Mouse (Mus musculus): ENCODE data around the gene Ifitm5. TPM values are rescaled to one million over a fixed set of nuclear protein-coding genes. Genes with fewer than 3 reads are reported as not detected.

Ifitm5 gene
- total RNA-seq, 2 experiments from 2014 or later: 0.54 to 6.9 TPM

DNA sequence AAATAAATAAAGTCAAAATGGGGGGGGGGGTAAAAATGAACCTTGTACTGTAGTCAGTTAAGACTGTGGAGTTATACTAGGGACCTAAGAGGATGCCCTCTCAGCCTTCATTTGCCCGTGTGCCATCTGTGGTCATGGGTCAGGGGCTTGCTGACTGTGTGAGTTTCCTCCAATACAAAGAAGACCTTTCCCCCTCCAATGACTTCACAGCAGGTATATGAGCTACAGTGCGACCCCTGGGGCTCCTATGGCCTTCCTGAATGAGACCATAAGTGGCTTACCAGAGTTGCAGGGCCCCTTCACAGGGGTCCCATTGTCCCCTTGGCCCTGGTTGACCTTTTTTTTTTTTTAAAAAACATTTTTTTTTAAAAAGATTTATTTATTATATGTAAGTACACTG is 11.3 kb upstream of the Ifitm5 start:
- no peak for DNase-seq

DNA sequence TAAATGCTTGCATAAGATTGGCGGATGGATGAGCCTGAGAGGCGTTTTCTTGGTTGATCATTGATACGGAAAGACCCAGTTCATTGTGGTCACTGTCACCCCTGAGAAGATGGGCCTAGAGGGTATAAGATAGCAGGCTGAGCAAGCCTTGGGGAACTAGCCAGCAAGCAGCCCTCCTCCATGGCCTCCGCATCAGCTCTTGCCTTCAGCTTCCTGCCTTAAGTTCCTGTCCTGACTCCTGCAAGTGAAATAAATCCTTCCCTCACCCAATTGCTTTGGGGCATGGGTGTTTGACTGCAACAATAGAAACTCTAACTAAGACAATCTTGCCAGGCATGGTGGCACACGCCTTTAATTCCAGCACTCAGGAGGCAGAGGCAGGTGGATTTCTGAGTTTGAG is 9.9 kb upstream of the Ifitm5 start:
- DNase-seq: no peak

DNA sequence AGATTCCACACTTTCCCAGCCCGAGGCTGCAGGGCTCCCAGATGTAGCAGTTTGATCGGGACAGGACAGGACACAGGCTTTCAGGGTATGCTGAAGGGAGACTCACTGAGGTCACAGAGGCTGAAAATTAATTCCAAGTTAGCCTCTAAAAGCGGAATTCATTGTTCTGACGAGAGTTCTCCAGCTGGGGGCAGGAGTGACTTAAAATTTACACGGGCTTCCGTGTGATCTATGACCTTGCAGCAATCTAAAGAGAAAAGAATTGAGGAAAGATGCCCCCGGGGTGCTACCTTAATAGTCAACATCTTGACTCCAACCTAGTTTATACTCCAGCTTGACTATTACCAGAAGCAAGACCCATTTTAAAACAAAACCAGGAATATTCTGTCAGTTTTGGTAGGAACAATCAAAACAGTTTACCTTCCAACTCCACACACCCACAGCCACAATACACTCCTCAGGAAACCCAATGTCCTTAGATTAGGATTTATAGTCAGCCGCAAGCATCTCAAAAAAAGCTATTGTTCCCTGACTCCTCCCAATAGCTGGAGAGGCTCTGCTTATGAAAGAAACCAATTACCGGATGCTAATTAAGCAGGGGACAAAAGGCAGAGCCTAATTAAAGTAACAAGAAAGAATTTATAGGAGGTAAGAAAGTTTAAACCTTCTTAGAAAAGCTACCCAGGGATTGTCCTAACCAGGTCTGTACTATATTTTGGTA is 9.2 kb upstream of the Ifitm5 start:
- peak; percentile 41 for DNase-seq

- DNase-seq: no peak
Observed at GRCm38 (mm10) chr7:140956556-140956869, 6.4 kb upstream of the Ifitm5 start.

- DNase-seq: peak; percentile 70
Observed at GRCm38 (mm10) chr7:140955758-140956555, 5.9 kb upstream of the Ifitm5 start, which contains the start of the genes Gm45717 and Ifitm2. Gene Gm45717, minus strand, starts transcription at chr7:140955937. Gene Ifitm2, minus strand, starts transcription at chr7:140955987.

- DNase-seq: no peak
Observed at GRCm38 (mm10) chr7:140955342-140955741, 5.3 kb upstream of the Ifitm5 start.

- no peak for DNase-seq
Observed at GRCm38 (mm10) chr7:140954733-140955071, 4.6 kb upstream of the Ifitm5 start.

- DNase-seq: no peak
Observed at GRCm38 (mm10) chr7:140953800-140954732, 4.0 kb upstream of the Ifitm5 start.

DNA sequence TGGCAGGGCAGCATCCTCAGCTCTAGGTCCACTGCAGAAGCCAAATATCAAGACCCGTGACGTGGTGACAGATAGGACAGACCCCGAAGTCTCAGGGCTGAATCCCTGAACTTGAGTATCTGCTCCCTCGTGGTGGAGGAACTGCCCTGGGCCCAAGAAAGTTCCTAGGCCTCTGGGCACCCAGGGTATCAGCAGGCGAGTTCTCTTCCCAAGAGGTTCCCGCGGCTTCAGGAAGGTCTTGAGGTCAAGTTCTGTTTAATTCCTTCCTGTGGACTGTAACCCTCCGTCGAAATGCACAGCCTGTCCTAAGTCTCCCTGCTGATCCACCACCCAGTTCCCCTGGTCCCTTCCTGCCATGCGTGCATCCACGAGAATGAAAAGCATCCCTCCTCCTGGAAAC is 3.0 kb upstream of the Ifitm5 start:
- DNase-seq: no peak

- no peak for DNase-seq
Observed at GRCm38 (mm10) chr7:140952441-140952840, 2.4 kb upstream of the Ifitm5 start.

DNA sequence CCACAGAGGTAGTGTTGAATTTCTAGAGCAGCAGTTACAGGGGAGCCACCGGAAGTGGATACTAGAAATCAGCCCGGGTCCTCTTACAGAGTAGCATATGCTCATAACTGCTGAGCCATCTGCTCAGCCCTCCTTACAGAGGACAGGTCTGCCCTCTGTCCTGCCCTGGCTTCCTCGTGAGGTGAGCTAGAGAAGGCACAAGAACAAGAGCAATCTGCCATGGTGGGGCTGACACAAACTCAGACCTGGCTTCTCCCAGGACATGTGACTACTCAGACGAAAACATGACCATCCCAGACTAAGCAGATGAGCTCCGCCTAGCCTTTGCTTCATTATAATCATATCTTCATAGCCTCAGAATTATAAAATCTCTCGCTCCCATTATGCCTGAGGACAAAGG is 1.7 kb upstream of the Ifitm5 start:
- DNase-seq: no peak

DNA sequence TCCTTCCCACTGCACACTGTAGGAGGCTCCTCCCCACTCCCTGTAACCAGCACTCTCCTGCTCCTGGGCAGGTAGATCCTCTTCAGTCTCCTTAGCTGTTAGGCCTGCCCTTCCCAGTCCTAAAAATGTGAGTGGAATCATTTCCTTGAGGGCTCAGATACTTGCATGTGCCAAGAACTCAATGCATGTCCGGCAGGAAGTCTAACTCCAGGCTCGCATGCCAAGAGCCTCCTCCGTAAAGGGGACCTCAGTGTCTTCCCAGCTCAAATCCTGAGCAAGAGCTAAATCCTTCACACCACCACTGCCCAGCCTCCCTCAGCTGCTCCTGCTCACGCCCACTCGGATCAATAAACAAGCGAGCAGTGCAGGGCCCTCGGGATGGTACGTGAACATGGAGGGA is 960 bp upstream of the Ifitm5 start:
- DNase-seq: no peak

DNA sequence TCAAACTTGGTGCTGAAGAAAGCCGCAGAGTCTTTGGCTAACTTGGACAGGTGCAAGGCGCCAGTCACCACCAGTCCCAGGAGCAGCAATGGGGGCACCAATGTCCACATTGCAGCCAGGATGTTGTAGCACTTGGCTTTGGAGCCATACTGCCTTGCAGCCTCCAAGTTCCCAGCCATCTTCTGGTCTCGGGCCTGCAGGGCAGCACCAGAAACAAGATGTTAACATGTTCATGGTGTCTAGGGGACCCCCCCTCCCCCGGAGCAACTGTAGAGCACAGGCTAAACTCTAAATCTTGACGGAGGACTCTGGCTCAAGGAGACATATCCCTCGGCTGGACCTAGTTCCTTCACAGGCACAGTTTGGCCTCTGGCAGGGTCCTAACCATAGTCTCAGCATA is 836 bp downstream of the Ifitm5 start:
- no peak for DNase-seq

GRCm38 (mm10) chr7:140948161-140948560 is 1.9 kb downstream of the Ifitm5 start:
- DNase-seq: no peak

- DNase-seq: no peak
Observed at GRCm38 (mm10) chr7:140946980-140947379, 3.1 kb downstream of the Ifitm5 start.

DNA sequence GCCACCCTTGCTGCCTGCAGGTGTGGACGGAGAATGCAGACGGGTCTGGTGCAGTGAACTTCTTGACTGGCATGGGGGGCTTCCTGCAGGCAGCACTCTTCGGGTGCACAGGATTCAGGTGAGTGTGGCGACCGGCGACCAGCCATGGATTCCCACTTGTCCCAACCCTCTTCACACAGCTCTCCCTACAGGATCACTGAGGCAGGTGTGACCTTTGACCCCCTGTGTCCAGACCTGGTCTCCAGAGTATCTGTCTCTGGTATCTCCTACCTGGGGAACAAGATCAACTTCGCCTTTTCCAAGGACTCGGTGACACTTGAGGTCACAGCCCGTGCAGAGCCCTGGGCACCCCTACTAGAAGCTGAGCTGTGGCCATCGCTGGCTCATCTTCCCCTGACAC is 3.8 kb downstream of the Ifitm5 start:
- DNase-seq: no peak

- DNase-seq: no peak
Observed at GRCm38 (mm10) chr7:140945247-140945646, 4.8 kb downstream of the Ifitm5 start.

DNA sequence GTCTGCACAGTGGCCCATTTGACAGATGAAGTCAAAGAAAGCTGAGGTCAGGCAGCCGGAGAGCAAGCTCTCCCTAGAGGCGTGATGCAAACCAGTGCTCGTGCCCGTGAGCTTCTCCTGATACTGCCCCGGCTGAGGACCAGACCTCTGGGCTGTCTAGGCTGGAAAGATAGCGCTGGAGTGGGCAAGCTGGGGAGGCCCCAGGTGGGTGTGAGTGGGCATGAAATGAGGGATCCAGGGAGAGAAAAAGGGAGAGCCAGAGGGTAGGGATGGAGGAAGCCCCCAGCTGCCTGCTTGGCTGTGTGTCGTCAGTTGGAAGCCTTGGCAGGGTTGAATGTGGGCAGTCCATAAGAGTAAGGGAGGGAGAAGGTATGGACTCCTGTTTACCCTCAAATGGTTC is 5.9 kb downstream of the Ifitm5 start:
- DNase-seq: no peak

DNA sequence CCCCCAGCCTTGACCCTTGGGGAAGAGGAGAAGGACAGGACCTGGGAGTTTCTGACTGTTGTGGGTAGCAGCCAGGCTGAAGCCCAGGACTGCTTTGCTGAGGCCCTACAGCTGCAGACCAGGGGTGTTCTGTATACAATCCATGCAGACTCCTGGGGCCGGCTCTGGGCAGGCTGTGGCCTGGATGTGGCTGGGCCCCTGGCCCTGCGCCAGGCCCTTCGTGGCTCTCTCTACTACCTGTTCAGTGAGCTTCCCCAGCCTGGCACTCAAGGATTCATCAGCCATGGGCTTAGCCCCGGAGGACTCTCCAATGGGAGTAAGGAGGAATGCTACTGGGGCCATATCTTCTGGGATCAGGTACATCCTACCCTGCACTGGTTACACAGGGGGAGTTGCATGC is 6.7 kb downstream of the Ifitm5 start:
- DNase-seq: no peak

DNA sequence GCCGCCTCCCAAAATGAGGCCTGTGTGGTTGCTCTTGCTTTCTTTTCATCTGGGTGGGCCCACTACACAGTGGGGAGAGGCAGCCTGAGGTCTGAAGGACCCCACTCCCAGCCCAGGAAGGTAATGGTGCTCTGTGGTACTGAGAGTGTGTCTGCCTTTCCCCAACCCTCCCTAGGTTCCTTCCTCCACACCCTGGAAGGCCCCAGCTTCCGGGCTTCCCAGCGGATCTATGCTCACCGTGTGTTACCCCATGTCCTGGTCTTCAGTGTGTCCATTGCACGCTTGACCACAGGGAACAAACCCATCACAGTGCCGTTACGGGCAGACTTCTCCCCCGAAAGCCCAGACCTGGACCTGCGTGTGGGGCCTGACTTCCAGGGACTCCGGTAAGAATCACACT is 7.3 kb downstream of the Ifitm5 start:
- DNase-seq: no peak

DNA sequence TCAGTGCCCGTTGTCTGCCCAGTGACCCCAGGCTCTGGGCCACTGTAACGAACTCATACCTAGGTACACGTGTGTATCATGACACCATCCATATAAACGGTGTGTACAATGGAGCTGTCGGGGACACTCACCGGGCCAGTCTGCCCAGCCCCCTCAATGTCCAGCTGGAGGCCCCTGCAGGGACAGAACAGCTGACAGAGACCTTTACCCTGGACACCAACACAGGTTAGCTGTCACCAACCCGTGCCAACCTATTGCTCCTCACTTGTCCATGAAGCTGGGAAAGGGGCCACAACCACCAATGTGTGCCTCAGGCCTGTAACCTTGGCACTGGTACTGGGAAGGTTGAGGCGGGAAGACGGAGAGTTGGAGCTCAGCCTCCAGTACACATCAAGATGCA is 7.8 kb downstream of the Ifitm5 start:
- no peak for DNase-seq

GRCm38 (mm10) chr7:140941222-140942051 is 8.7 kb downstream of the Ifitm5 start, which contains the start of gene Pgghg:
Gene Pgghg, plus strand, starts transcription at chr7:140941391.
- peak; percentile 83 for DNase-seq
